Mouse (Mus musculus) liver, adult 2 months (tissue): ENCODE measurements at regions not wholly inside any gene's neighbourhood (a gene's known extent, or its start where the extent isn't known, plus 50 kb on each side); places are given as distances from the start of the nearest gene placed in this dataset.

Experiments
- CTCF ChIP-seq: fragments of 200-500 bp; IDR thresholded peaks from 2 replicates; pipeline ENCODE4 v1.5.1; 2011; ENCODE audit warnings: low read depth, low read length, control low read depth
- POLR2A ChIP-seq: fragments of 200-500 bp; IDR thresholded peaks from 2 replicates; pipeline ENCODE4 v1.6.1; 2011; ENCODE audit warnings: low read length, control low read depth; ENCODE audit not compliant: insufficient read depth; ENCODE audit errors: extremely low read depth

DNA sequence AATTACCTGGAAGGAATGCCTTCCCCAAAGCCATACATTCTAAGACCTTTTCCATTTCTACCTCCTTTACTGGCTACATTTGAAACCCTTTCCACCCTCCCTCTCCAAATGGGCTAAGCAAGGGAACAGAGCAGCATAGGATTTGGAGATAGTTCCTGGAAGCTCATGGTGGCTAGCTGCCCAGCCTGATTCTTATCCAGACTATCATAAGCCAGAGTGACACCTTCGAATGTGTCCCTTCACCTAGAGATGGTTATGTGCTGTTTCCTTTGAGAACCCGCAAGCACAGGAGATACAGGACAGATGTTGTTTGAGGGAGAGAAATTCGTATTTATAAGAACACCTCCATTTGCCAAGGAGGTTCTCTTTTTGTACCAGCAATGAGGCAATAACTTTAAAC, 272.0 kb downstream of the Rnf152 start:
- TF ChIP-seq POLR2A (no peak), CTCF (no peak)
